Mouse (Mus musculus) CD4-positive helper T cell, adult 2 months (primary cell): ENCODE measurements around the gene Rap1b.

ENCODE experiments used
- DNase-seq: peaks from one replicate; pipeline ENCODE4 v3.0.0-alpha.2; 2012; ENCODE audit warnings: low read depth, missing footprints, low spot score

Rap1b gene

GRCm38 (mm10) chr10:117859800-117860199, 14.0 kb upstream of the Rap1b start:
- DNase-seq = peak; percentile 30

DNA sequence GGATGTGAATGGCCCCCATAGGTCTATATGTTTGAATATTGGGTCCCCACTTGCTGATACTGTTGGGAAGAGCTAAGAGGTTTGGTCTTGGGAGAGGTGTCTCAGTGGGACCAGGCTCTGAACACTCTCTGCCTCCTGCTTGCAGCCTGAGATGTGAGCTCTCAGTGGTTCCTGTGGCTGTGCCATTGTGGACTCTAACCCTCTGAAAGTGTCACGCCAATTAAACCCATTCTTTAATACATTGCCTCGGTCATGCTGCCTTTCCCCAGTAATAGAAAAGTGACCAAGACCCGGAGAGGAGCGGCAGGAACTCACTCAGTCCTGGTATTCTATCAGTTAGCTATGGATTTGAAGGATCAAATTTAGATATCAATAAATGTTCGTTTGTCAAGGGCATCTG, 12.4 kb upstream of the Rap1b start:
- DNase-seq = no peak

DNA sequence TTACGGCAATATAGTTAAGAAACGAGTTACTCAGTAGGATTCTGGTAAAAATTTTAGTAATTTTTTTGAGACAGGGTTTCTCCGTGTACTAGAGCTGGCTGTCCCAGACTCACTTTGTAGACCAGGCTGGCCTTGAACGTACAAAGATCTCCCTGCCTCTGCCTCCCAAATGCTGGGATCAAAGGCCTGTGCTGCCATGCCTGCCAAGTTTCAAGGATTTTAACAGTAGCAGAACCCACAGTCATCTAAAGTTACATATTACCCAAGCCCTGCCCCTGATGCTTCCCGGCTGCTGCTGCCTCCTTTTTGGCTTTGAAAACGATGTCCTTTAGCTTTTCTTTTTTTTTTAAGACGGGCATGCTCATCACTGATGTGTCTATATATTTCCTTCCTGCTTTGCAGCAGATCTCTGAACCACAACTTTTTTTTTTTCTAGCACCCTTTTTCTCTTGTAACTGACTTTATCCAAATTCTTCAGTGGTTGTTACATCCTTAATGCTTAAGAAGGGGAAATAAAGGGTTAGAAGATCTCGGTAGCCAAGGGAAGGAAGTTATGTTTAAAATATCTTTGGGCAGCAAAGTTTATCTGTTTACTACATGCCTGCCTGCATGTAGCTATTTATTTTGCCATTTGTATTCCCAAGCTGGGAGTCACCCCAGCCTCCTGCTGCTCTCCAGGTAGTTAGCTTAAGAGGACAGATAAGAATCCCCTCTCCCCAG, 10.3 kb upstream of the Rap1b start:
- DNase-seq = peak; percentile 63

DNA sequence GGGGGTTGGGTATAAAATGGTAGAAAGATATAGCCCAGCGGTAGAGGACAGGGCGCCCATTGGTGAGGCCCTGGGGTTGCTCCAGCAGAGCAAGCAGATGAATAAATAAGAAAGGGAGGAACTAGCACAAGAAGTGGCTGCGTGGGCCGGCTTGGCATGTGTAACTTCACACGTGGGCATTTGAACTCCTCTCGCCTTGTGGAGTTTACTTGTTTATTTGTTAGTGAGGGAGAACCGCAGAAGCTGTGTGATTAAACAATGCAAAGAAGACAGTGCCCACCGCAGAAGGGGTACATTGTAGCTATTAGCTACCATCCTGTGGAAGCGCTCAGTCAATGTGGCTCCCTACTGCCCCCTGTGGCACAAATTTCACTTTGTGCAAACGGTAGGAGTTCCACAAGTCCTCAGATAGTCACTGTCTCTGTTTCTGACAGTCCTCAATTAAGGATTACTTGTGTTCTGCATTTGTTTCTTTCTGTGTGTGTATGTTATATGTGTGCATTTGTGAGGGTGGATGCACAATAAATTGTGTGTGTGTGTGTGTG, 6.9 kb upstream of the Rap1b start:
- DNase-seq = no peak

DNA sequence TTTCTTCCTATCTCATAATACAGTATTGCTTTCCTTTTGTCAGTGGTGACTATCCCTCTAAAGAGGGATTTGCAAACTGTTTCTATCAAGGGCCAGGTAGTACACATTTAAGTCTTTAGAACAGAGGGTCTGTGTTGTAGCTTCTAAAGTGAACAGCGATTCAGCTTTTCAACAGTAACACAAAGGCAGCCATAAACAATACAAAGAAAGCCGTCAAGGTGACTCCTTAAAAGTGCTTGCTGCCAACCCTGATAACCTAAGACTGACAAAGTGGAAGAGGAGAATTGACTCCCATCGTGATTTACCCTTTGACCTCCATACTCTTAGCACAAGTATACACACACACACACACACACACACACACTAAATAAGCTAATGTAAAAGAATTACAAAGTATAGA, 3.1 kb upstream of the Rap1b start:
- DNase-seq = no peak

- DNase-seq = no peak
Measured at GRCm38 (mm10) chr10:117846796-117847195, 961 bp upstream of the Rap1b start.

- no peak for DNase-seq
Measured at GRCm38 (mm10) chr10:117846260-117846632, 411 bp upstream of the Rap1b start.

DNA sequence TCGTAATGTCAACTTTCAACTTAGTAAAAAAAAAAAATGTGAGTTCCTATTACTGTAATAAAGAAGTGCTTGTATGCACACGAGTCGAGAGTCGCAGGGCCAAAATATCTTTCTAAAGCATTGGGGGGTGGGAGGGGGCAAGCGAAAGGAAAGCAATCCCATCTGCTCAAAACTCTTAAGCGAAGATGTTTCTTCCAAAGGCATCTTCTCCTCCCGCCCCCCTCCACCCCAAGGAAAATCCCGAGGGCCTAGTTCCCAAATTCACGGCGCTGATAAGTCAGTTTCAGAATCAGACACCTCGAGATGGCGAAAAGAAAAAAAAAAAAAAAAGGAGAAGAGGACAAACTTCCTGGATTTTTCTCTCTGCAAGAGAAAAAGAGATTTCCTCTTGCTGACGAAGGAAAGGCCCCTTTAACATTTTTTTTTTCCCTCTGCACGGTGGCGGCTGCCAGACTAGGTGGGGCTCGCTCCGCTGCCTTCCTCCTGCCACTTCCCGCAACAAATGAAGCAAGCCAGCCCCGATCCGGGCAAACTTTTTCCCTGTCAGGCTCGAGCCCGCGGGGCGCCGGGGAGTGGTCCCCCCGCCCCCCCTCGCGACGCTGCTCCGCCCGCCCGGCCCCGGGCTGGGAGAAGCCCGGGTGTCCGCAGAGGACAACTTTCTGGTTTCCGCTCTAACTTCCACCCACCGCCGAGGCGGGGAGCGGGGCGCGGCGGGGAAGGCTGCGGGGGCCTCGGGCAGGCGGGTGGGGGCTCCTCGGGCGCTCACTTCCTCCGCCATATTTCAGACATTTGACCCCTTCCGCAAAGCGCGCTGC, 846 bp downstream of the Rap1b start:
- peak; percentile 76 for DNase-seq

- DNase-seq = peak; percentile 68
Measured at GRCm38 (mm10) chr10:117844279-117844678, 1.6 kb downstream of the Rap1b start.

GRCm38 (mm10) chr10:117843690-117844089, 2.1 kb downstream of the Rap1b start:
- DNase-seq = peak; percentile 81

GRCm38 (mm10) chr10:117841765-117842164, 4.1 kb downstream of the Rap1b start:
- no peak for DNase-seq

- DNase-seq = peak; percentile 42
Measured at GRCm38 (mm10) chr10:117840431-117840995, 5.3 kb downstream of the Rap1b start.

DNA sequence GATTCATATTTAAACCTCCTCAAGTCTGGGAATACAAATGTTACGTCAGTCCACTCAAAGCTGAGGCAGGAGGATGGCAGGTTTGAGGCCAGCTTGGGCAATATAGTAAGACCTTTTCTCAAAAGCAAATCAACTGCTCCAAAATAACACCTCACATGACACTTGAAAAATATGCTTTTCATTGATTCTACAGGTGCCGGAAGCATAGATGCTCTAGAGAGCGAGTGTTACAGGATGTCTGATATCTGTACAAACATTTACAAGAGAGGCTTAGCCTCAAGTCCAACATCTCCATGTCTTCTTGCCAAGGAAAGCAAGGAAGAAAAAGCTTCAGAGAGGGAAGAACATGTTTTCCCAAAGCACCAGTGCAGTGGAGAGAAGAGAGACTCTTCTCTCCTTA, 6.1 kb downstream of the Rap1b start:
- peak; percentile 43 for DNase-seq

GRCm38 (mm10) chr10:117838924-117839323, 6.9 kb downstream of the Rap1b start:
- DNase-seq = peak; percentile 56

DNA sequence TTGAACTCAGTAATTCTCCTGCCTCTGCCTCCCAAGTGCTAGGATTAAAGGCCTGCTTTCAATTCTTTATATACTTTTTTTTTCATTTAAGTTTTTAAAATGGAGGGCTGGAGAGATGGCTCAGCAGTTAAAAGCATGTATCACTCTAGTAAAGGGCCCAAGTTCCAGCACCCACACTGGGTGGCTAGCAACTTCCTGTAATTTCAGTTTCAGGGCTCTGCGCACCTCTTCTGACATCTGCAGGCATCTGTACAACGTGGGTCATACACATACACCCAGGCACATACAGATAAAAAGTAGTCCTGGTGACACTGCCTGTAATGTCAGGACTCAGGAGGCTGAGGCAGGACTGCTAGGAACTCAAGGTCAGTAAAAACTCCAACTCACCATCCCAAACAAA, 9.5 kb downstream of the Rap1b start:
- peak; percentile 64 for DNase-seq

DNA sequence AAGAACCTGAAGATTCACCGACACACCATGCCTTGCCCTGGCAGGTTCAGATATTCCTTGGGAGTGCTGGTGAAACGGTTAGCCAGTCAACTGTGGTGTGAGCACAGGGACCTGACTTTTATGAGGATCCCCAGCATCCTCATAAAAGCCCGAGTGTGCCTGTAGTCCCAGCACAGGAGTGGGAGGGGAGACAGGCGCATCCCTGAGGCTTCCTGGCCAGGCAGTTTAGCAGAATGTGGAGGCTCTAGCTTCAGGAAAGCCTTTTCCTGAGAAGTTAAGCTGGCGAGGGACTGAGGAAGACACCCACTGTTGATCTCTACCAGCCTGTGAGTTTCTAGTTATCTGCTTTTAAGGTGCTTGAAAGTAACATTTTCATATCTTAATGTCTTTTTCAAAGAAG, 10.4 kb downstream of the Rap1b start:
- no peak for DNase-seq

DNA sequence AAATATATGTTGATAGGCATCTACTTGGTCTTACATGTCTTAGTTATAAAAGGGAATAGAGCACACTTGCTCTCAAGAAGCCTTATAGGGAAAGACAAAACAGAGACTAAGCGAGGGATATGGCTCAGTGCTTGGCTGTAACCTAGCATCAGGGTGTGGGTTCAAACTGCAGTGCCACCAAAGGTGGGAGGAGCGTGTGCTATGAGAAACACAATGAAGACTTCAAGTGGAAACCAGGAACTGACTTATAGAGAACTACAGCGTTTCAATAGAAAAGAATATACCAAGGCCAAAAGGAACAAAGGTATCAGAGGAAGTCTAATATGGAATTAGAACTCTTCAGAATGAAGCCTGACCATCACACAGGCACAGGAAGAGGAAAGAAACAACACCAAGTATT, 15.0 kb downstream of the Rap1b start:
- DNase-seq = no peak

DNA sequence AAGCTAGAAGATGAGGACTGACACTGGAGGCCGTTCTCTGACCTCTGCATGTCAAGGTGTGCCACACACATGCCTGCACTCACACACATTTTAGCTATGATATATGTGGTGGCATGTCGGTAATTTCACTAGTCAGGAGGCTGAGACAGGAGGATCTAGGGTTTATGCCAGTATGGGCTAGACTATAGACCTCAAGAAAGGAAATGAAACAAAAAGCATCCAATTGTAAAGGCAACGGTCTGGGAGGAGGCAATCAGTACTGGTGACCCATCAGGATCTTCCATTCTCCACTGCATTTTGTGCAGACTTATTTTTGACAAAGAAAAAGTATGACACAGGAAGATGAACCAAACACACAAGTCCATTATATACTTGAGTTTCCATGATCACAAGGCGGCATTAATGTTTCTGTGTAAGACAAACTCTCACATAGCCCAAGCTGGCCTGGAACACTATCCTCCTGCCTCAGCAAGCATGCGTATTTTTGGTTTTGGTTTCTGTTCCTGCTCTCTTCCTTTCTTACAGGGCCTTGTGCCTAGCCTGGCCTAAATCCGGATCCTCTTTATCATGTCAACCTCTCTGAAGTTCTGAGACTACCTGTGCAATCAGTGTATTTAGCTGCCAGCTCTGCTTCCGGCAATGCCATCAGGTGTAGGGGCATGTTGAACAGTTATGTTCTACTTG, 16.2 kb downstream of the Rap1b start:
- DNase-seq = peak; percentile 74

- no peak for DNase-seq
Measured at GRCm38 (mm10) chr10:117829022-117829421, 16.8 kb downstream of the Rap1b start.

GRCm38 (mm10) chr10:117828536-117828935, 17.3 kb downstream of the Rap1b start:
- no peak for DNase-seq

DNA sequence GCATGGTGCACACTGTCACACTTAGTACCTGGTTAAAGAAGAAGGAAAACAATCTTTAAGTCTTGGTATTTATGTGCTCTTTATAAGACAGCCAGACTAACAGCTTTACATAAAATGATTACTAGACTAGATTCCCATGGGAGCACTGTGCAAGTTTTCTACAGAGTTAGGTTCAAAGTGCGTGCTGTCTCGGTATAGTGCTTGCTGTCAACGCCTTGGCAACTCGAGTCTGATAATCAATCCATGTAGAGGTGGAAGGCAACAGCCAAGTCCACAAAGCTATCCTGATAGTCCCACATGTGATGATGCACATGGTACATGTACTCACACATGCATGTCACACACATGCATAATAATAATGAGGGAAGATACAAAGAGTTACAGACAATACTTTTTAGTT, 21.2 kb downstream of the Rap1b start:
- no peak for DNase-seq

GRCm38 (mm10) chr10:117824139-117824538, 21.7 kb downstream of the Rap1b start:
- no peak for DNase-seq
